Mouse (Mus musculus) heart, postnatal 0 days (tissue): Measurements from ENCODE around the gene Kif26b. TPM values are rescaled to one million over a fixed set of nuclear protein-coding genes. Genes with fewer than 3 reads are reported as not detected.

Source experiments
- ATAC-seq: fragments of 200-750 bp; cut with Nextera tagmentation; 2 replicates; pipeline ENCODE4 v1.8.0; 2017; ENCODE audit warnings: low read depth, moderate number of reproducible peaks, moderate library complexity; ENCODE audit not compliant: insufficient read depth
- DNase-seq: peaks from one replicate; pipeline ENCODE4 v3.0.0-alpha.2; 2016; ENCODE audit warnings: low spot score
- H3K27ac ChIP-seq: fragments of 300-500 bp; sonication (generic); 2 replicates; pipeline ENCODE4 v1.5.1; 2014; ENCODE audit warnings: low read depth, mild to moderate bottlenecking
- H3K27me3 ChIP-seq: fragments of 300-500 bp; sonication (generic); 2 replicates; pipeline ENCODE4 v1.6.1; 2014; ENCODE audit warnings: low read length, mixed read lengths; ENCODE audit not compliant: control insufficient read depth, insufficient read depth
- H3K36me3 ChIP-seq: fragments of 300-500 bp; sonication (generic); replicated peaks from 2 replicates; pipeline ENCODE4 v1.6.1; 2014; ENCODE audit warnings: low read length, mixed read lengths; ENCODE audit not compliant: control insufficient read depth, insufficient read depth
- H3K4me1 ChIP-seq: fragments of 300-500 bp; sonication (generic); 2 replicates; pipeline ENCODE4 v1.6.1; 2014; ENCODE audit warnings: antibody characterized with exemption; ENCODE audit not compliant: control insufficient read depth, insufficient read depth
- H3K4me2 ChIP-seq: fragments of 300-500 bp; sonication (generic); 2 replicates; pipeline ENCODE4 v1.6.1; 2014; ENCODE audit warnings: low read depth, mild to moderate bottlenecking, low read length, moderate library complexity
- H3K4me3 ChIP-seq: fragments of 300-500 bp; sonication (generic); 2 replicates; pipeline ENCODE4 v1.5.1; 2014; ENCODE audit warnings: low read depth, low read length
- H3K9ac ChIP-seq: fragments of 300-500 bp; sonication (generic); replicated peaks from 2 replicates; pipeline ENCODE4 v1.6.1; 2014; ENCODE audit warnings: low read depth, low read length, mixed read lengths
- H3K9me3 ChIP-seq: fragments of 300-500 bp; sonication (generic); replicated peaks from 2 replicates; pipeline ENCODE4 v1.6.1; 2016; ENCODE audit warnings: low read length; ENCODE audit not compliant: control insufficient read depth
- CTCF ChIP-seq: IDR thresholded peaks from 2 replicates; pipeline ENCODE4 v1.5.1; 2016; ENCODE audit warnings: antibody characterized with exemption, control low read depth, low read depth
- EP300 ChIP-seq: IDR thresholded peaks from 2 replicates; pipeline ENCODE4 v1.6.1; 2016; ENCODE audit warnings: antibody characterized with exemption, low read depth
- WGBS: fragments of 180-500 bp; shearing (Covaris S2); extraction: QIAGEN DNeasy Blood & Tissue Kit; methylation state at CpG from one replicate; pipeline ENCODE4 v1.1.7; 2014; 5-methylcytosine and 5-hydroxymethylcytosine counted together
- polyA plus RNA-seq: library from polyadenylated mRNA; unstranded; fragments of >200 nt; fragmentation: Nextera tagmentation; extraction: Ambion mirVana; gene quantifications from 2 replicates; pipeline ENCODE4 v1.2.1, GENCODE M21; 2015
- total RNA-seq: library from RNA; depleted of rRNA; stranded (reverse); fragments of >200 nt; gene quantifications from 2 replicates; pipeline ENCODE4 v1.2.3, GENCODE M21; 2014; ENCODE audit warnings: low replicate concordance

Kif26b gene
- total and polyA plus RNA-seq, 2 experiments from 2014 or later = 1.8 to 19.8 TPM

GRCm38 (mm10) chr1:178871055-178871454 is 342.1 kb downstream of the Kif26b start:
- Histone ChIP-seq H3K4me1 (no peaks in the 10 kb centered on the region), H3K36me3 (peaks cover 24% of the 10 kb centered on the region; the same call in 1 of the 2 replicates), H3K27ac (no peak overlapping the region), H3K4me3 (no peak overlapping the region), H3K27me3 (no peaks in the 10 kb centered on the region), H3K4me2 (no peak overlapping the region), H3K9ac (no peak overlapping the region), H3K9me3 (no peaks in the 10 kb centered on the region)
- ATAC-seq (no peak), DNase-seq (no peak)
- TF ChIP-seq CTCF (no peak), EP300 (no peak)
- 86% methylated on average over 3 of the region's 3 CpGs for WGBS

- Histone ChIP-seq H3K4me3 (no peak overlapping the region), H3K4me1 (no peaks in the 10 kb centered on the region), H3K9ac (no peak overlapping the region), H3K4me2 (no peak overlapping the region), H3K27ac (no peak overlapping the region), H3K9me3 (no peaks in the 10 kb centered on the region), H3K27me3 (no peaks in the 10 kb centered on the region), H3K36me3 (peaks cover 15% of the 10 kb centered on the region; the same call in 1 of the 2 replicates)
- TF ChIP-seq CTCF (no peak), EP300 (no peak)
- ATAC-seq = no peak
- 83% methylated on average over 2 of the region's 2 CpGs for WGBS
- no peak for DNase-seq
Observed at GRCm38 (mm10) chr1:178876926-178877325, 348.0 kb downstream of the Kif26b start.

- Histone ChIP-seq H3K9ac (no peak overlapping the region), H3K4me3 (no peak overlapping the region), H3K27ac (no peak overlapping the region), H3K36me3 (peaks cover 15% of the 10 kb centered on the region; the same call in 1 of the 2 replicates), H3K9me3 (no peaks in the 10 kb centered on the region), H3K4me2 (no peak overlapping the region), H3K4me1 (no peaks in the 10 kb centered on the region), H3K27me3 (no peaks in the 10 kb centered on the region)
- TF ChIP-seq EP300 (no peak), CTCF (no peak)
- no peak for ATAC-seq
- 88% methylated on average over 1 of the region's 1 CpGs for WGBS
- DNase-seq = no peak
Observed at GRCm38 (mm10) chr1:178878676-178879075, 349.8 kb downstream of the Kif26b start.

GRCm38 (mm10) chr1:178880905-178881304 is 352.0 kb downstream of the Kif26b start:
- H3K4me2 ChIP-seq = no peak overlapping the region
- no peak for ATAC-seq
- H3K27me3 ChIP-seq = no peaks in the 10 kb centered on the region
- DNase-seq = no peak
- H3K9ac ChIP-seq = no peak overlapping the region
- H3K36me3 ChIP-seq = 0 out of 2 replicates have a peak, but pooled peaks cover 4% of the 10 kb centered on the region
- no peaks in the 10 kb centered on the region for H3K4me1 ChIP-seq
- no peaks in the 10 kb centered on the region for H3K9me3 ChIP-seq
- no peak overlapping the region for H3K4me3 ChIP-seq
- TF ChIP-seq EP300 = no peak
- TF ChIP-seq CTCF = no peak
- 55% methylated on average over 7 of the region's 7 CpGs for WGBS
- no peak overlapping the region for H3K27ac ChIP-seq

- Histone ChIP-seq H3K9me3 (no peaks in the 10 kb centered on the region), H3K27ac (no peak overlapping the region), H3K27me3 (no peaks in the 10 kb centered on the region), H3K4me3 (no peak overlapping the region), H3K4me1 (no peaks in the 10 kb centered on the region), H3K9ac (no peak overlapping the region), H3K4me2 (no peak overlapping the region), H3K36me3 (0 out of 2 replicates have a peak, but pooled peaks cover 4% of the 10 kb centered on the region)
- TF ChIP-seq CTCF (no peak), EP300 (no peak)
- DNase-seq = no peak
- no peak for ATAC-seq
- WGBS = 80% methylated on average over 5 of the region's 5 CpGs
Observed at GRCm38 (mm10) chr1:178886671-178887070, 357.7 kb downstream of the Kif26b start.

GRCm38 (mm10) chr1:178892376-178892775 is 363.5 kb downstream of the Kif26b start:
- Histone ChIP-seq H3K9ac (no peak overlapping the region), H3K27me3 (no peaks in the 10 kb centered on the region), H3K36me3 (no peaks in the 10 kb centered on the region), H3K4me3 (no peak overlapping the region), H3K4me1 (no peaks in the 10 kb centered on the region), H3K9me3 (no peaks in the 10 kb centered on the region), H3K4me2 (no peak overlapping the region), H3K27ac (no peak overlapping the region)
- ATAC-seq (no peak), DNase-seq (no peak)
- TF ChIP-seq EP300 (no peak), CTCF (no peak)
- WGBS = 75% methylated on average over 6 of the region's 6 CpGs
